Comparison of ENCODE assay signal across 8 mouse cellular contexts in genomic region chr17:29888981-29889980, GRCm38 (mm10).
DNase-seq lines count a peak whose midpoint lies in the region; ATAC-seq and TF ChIP-seq lines count a peak whose summit lies in the region.

No protein-coding gene starts in this region.

- peak; percentile 15 for DNase-seq in ovary, postnatal 10 days (ENCODE audit: low spot score)
- no peak for DNase-seq in ovary, postnatal 14 days (ENCODE audit: low spot score)
- peak; percentile 85 to 88 for DNase-seq in cerebellum, adult 2 months
- DNase-seq in forebrain, postnatal 0 days, result peak; percentile 82
- DNase-seq in hindbrain, embryonic 11.5 days (ENCODE audit: low spot score), result peak; percentile 71
- DNase-seq in left cerebral cortex, postnatal 36 days (ENCODE audit: low spot score in 2 of 2), result peak; percentile 62 to 65
- DNase-seq in yolk sac, embryonic 10.5 days (ENCODE audit: low spot score), result peak; percentile 26

- peak overlapping the region; percentile 68 for H3K9ac ChIP-seq in forebrain, postnatal 0 days
- peak overlapping the region; percentile 81 for H3K9ac ChIP-seq in hindbrain, embryonic 11.5 days (ENCODE audit: low read depth, low read length)
- H3K9ac ChIP-seq in midbrain, embryonic 16.5 days (ENCODE audit: low read depth, low read length), result peak overlapping the region; percentile 80

- 1% methylated on average over 67 of the region's 67 CpGs for WGBS in cerebellum, adult 2 months
- 4% methylated on average over 67 of the region's 67 CpGs for WGBS in forebrain, postnatal 0 days
- 1% methylated on average over 62 of the region's 67 CpGs for WGBS in hindbrain, embryonic 11.5 days
- WGBS in midbrain, embryonic 16.5 days, result under 1% methylated on average over 67 of the region's 67 CpGs

- no peak for TF ChIP-seq CTCF in cerebellum, adult 2 months (IDR thresholded peaks at IDR 0.05; ENCODE audit: borderline replicate concordance, insufficient read depth, low read depth, low read length)
- no peak for TF ChIP-seq CTCF in forebrain, postnatal 0 days (IDR thresholded peaks at IDR 0.05; ENCODE audit: low read depth)

- H3K9me3 ChIP-seq in forebrain, postnatal 0 days (ENCODE audit: low read length), result no peaks in the 10 kb centered on the region
- no peaks in the 10 kb centered on the region for H3K9me3 ChIP-seq in hindbrain, embryonic 11.5 days (ENCODE audit: control insufficient read depth, low read length)
- H3K9me3 ChIP-seq in midbrain, embryonic 16.5 days (replicated peaks; ENCODE audit: control insufficient read depth, low read length, poor library complexity, severe bottlenecking), result no peaks in the 10 kb centered on the region

- intact Hi-C loops in left cerebral cortex, postnatal 36 days (cut with DNase I), result loop anchor here (5.0 kb wide), 4 partner anchors 88 to 568 kb away; partner anchors contain the start of gene Zfand3

- peak; percentile 76 for ATAC-seq in forebrain, postnatal 0 days
- peak; percentile 41; the same call in 1 of the 2 replicates for ATAC-seq in hindbrain, embryonic 11.5 days (ENCODE audit: low FRiP score)
- ATAC-seq in midbrain, embryonic 16.5 days, result peak; percentile 80

- peak overlapping the region; percentile 16; the same call in 1 of the 2 replicates for H3K27ac ChIP-seq in cerebellum, adult 2 months (ENCODE audit: insufficient read depth, low read length)
- peak overlapping the region; percentile 87 for H3K27ac ChIP-seq in forebrain, postnatal 0 days (ENCODE audit: low read depth, low read length)
- 0 out of 2 replicates have a peak overlapping the region, but pooled peaks have one; percentile 53 for H3K27ac ChIP-seq in hindbrain, embryonic 11.5 days (ENCODE audit: low read depth, low read length)
- peak overlapping the region; percentile 86 for H3K27ac ChIP-seq in midbrain, embryonic 16.5 days (ENCODE audit: low read length)

- H3K4me2 ChIP-seq in forebrain, postnatal 0 days (ENCODE audit: low read depth), result peak overlapping the region; percentile 96
- H3K4me2 ChIP-seq in hindbrain, embryonic 11.5 days (replicated peaks; ENCODE audit: low read depth, low read length), result peak overlapping the region; percentile 98
- peak overlapping the region; percentile 92 for H3K4me2 ChIP-seq in midbrain, embryonic 16.5 days (ENCODE audit: low read length)

- no peaks in the 10 kb centered on the region for H3K36me3 ChIP-seq in forebrain, postnatal 0 days (ENCODE audit: insufficient read depth)
- no peaks in the 10 kb centered on the region for H3K36me3 ChIP-seq in hindbrain, embryonic 11.5 days (ENCODE audit: control insufficient read depth, insufficient read depth, low read length)
- no peaks in the 10 kb centered on the region for H3K36me3 ChIP-seq in midbrain, embryonic 16.5 days (ENCODE audit: control insufficient read depth, insufficient read depth, low read length)

- H3K4me3 ChIP-seq in cerebellum, adult 2 months (replicated peaks; ENCODE audit: insufficient read depth, low read depth, low read length), result peak overlapping the region; percentile 56
- peak overlapping the region; percentile 63 for H3K4me3 ChIP-seq in forebrain, postnatal 0 days (ENCODE audit: low read depth, low read length)
- H3K4me3 ChIP-seq in hindbrain, embryonic 11.5 days (ENCODE audit: low read depth, low read length), result peak overlapping the region; percentile 66
- peak overlapping the region; percentile 63 for H3K4me3 ChIP-seq in midbrain, embryonic 16.5 days (ENCODE audit: low read depth, low read length)

- TF ChIP-seq POLR2A in cerebellum, adult 2 months (IDR thresholded peaks at IDR 0.05; ENCODE audit: borderline replicate concordance, insufficient read depth, low read length), result no peak

- peaks cover 6% of the 10 kb centered on the region for H3K4me1 ChIP-seq in cerebellum, adult 2 months (ENCODE audit: control insufficient read depth, insufficient read depth, low read length)
- peaks cover 9% of the 10 kb centered on the region for H3K4me1 ChIP-seq in forebrain, postnatal 0 days (ENCODE audit: insufficient read depth)
- peaks cover 19% of the 10 kb centered on the region for H3K4me1 ChIP-seq in hindbrain, embryonic 11.5 days (replicated peaks; ENCODE audit: control insufficient read depth, insufficient read depth, low read length)
- peaks cover 36% of the 10 kb centered on the region for H3K4me1 ChIP-seq in midbrain, embryonic 16.5 days (ENCODE audit: control insufficient read depth, insufficient read depth, low read length)

- H3K27me3 ChIP-seq in cerebellum, adult 2 months (ENCODE audit: control insufficient read depth, insufficient read depth, low read length), result no peaks in the 10 kb centered on the region
- H3K27me3 ChIP-seq in forebrain, postnatal 0 days (ENCODE audit: insufficient read depth, low read length), result no peaks in the 10 kb centered on the region; the same call in none of the 2 replicates
- H3K27me3 ChIP-seq in hindbrain, embryonic 11.5 days (ENCODE audit: control insufficient read depth, insufficient read depth, low read length), result peaks cover 39% of the 10 kb centered on the region
- peaks cover 4% of the 10 kb centered on the region; the same call in 1 of the 2 replicates for H3K27me3 ChIP-seq in midbrain, embryonic 16.5 days (ENCODE audit: control insufficient read depth, insufficient read depth, low read depth, low read length)

Comparison
In these comparisons a context has a peak if more than half of its experiments do, and no peak if none do; other contexts are left out.
1. H3K27ac ChIP-seq: peak in every context shown above with its lines; median percentile 87 in forebrain, postnatal 0 days; 86 in midbrain, embryonic 16.5 days; 53 in hindbrain, embryonic 11.5 days; 16 in cerebellum, adult 2 months.